Mouse (Mus musculus) lung, adult 18-20 months (tissue): ENCODE data around the gene Cacna1c.

Experiments used
- DNase-seq, 2 experiments: peaks; one replicate each; pipeline ENCODE4 v3.0.0; 2022; ENCODE audit warnings: mixed read lengths in 2 of 2

Cacna1c gene

GRCm38 (mm10) chr6:118777457-118777856, 418.8 kb downstream of the Cacna1c start:
- no peak for DNase-seq

GRCm38 (mm10) chr6:118776459-118776858, 419.8 kb downstream of the Cacna1c start:
- DNase-seq = no peak

- DNase-seq = no peak
Observed at GRCm38 (mm10) chr6:118772581-118772980, 423.6 kb downstream of the Cacna1c start.

GRCm38 (mm10) chr6:118771121-118771520, 425.1 kb downstream of the Cacna1c start:
- DNase-seq = no peak

- DNase-seq = no peak
Observed at GRCm38 (mm10) chr6:118770396-118770795, 425.8 kb downstream of the Cacna1c start.

GRCm38 (mm10) chr6:118769792-118770191, 426.4 kb downstream of the Cacna1c start:
- DNase-seq = no peak

GRCm38 (mm10) chr6:118767698-118768097, 428.5 kb downstream of the Cacna1c start:
- DNase-seq = no peak

- DNase-seq = no peak
Observed at GRCm38 (mm10) chr6:118765261-118765660, 431.0 kb downstream of the Cacna1c start.

GRCm38 (mm10) chr6:118759015-118759414, 437.2 kb downstream of the Cacna1c start:
- DNase-seq = no peak

GRCm38 (mm10) chr6:118758290-118758907, 437.8 kb downstream of the Cacna1c start:
- DNase-seq = no peak

GRCm38 (mm10) chr6:118757533-118758289, 438.5 kb downstream of the Cacna1c start:
- no peak for DNase-seq

GRCm38 (mm10) chr6:118756511-118756910, 439.7 kb downstream of the Cacna1c start:
- no peak for DNase-seq

GRCm38 (mm10) chr6:118755768-118756167, 440.4 kb downstream of the Cacna1c start:
- DNase-seq = no peak

- no peak for DNase-seq
Observed at GRCm38 (mm10) chr6:118754439-118754838, 441.8 kb downstream of the Cacna1c start.

GRCm38 (mm10) chr6:118753787-118754186, 442.4 kb downstream of the Cacna1c start:
- DNase-seq = no peak

GRCm38 (mm10) chr6:118753064-118753463, 443.2 kb downstream of the Cacna1c start:
- DNase-seq = no peak

GRCm38 (mm10) chr6:118749285-118749684, 446.9 kb downstream of the Cacna1c start:
- no peak for DNase-seq

GRCm38 (mm10) chr6:118742701-118743100, 453.5 kb downstream of the Cacna1c start:
- no peak for DNase-seq

- no peak for DNase-seq
Observed at GRCm38 (mm10) chr6:118741841-118742240, 454.4 kb downstream of the Cacna1c start.

- DNase-seq = peak; percentile 14 to 33
Observed at GRCm38 (mm10) chr6:118739961-118740599, 456.1 kb downstream of the Cacna1c start.

GRCm38 (mm10) chr6:118739344-118739743, 456.9 kb downstream of the Cacna1c start:
- no peak for DNase-seq

GRCm38 (mm10) chr6:118738656-118739055, 457.6 kb downstream of the Cacna1c start:
- no peak for DNase-seq

GRCm38 (mm10) chr6:118737078-118737477, 459.1 kb downstream of the Cacna1c start:
- no peak for DNase-seq

GRCm38 (mm10) chr6:118736491-118736890, 459.7 kb downstream of the Cacna1c start:
- DNase-seq = no peak
